Mouse (Mus musculus) MEL (cell line): ENCODE measurements around the gene Akain1. TPM values are rescaled to one million over a fixed set of nuclear protein-coding genes. Genes with fewer than 3 reads are reported as not detected.

ENCODE experiments used
- DNase-seq: peaks from one replicate; pipeline ENCODE4 v3.0.0; 2011; ENCODE audit warnings: low read depth, low spot score
- H3K27ac ChIP-seq: 2 replicates; pipeline ENCODE4 v1.5.1; 2012; ENCODE audit warnings: low read depth, mild to moderate bottlenecking, control low read depth, low read length, moderate library complexity; ENCODE audit not compliant: control insufficient read depth
- H3K27me3 ChIP-seq, 2 experiments: fragments of 150-350 bp in 1 of 2; sonication (generic) in 1 of 2; 2 replicates each; pipeline ENCODE4 v1.6.1; 2012; ENCODE audit warnings: low read length in 2 of 2, mild to moderate bottlenecking in 2 of 2, improper control_type of control experiment in 1 of 2, moderate library complexity in 1 of 2; ENCODE audit not compliant: insufficient read depth in 2 of 2, control insufficient read depth in 1 of 2
- H3K36me3 ChIP-seq, 2 experiments: 2 replicates each; pipeline ENCODE4 v1.6.1; 2012 to 2014; ENCODE audit warnings: low read length in 2 of 2, improper control_type of control experiment in 1 of 2, inconsistent platforms in 1 of 2, mild to moderate bottlenecking in 1 of 2; ENCODE audit not compliant: insufficient read depth in 2 of 2, control insufficient read depth in 1 of 2
- H3K4me1 ChIP-seq, 2 experiments: fragments of 150-350 bp in 1 of 2; sonication (generic) in 1 of 2; 2 replicates each; pipeline ENCODE4 v1.6.1; 2012; ENCODE audit warnings: low read length in 2 of 2, improper control_type of control experiment in 1 of 2, mild to moderate bottlenecking in 1 of 2; ENCODE audit not compliant: insufficient read depth in 2 of 2, control insufficient read depth in 1 of 2
- H3K4me3 ChIP-seq, 2 experiments: fragments of 150-350 bp in 1 of 2; sonication (generic) in 1 of 2; 2 replicates each; pipeline ENCODE4 v1.5.1; 2012; ENCODE audit warnings: low read depth in 2 of 2, low read length in 2 of 2, mild to moderate bottlenecking in 2 of 2, moderate library complexity in 2 of 2, control low read depth in 1 of 2, improper control_type of control experiment in 1 of 2; ENCODE audit not compliant: control insufficient read depth in 1 of 2, insufficient read depth in 1 of 2
- H3K79me2 ChIP-seq: 2 replicates; pipeline ENCODE4 v1.6.1; 2012; ENCODE audit warnings: mild to moderate bottlenecking, low read length, moderate library complexity; ENCODE audit not compliant: control insufficient read depth, poor library complexity, insufficient read depth
- H3K9ac ChIP-seq: 2 replicates; pipeline ENCODE4 v1.6.1; 2012; ENCODE audit warnings: low read depth, mild to moderate bottlenecking, control low read depth, low read length, moderate library complexity; ENCODE audit not compliant: control insufficient read depth, poor library complexity, severe bottlenecking
- H3K9me3 ChIP-seq: fragments of 150-350 bp; sonication (generic); replicated peaks from 2 replicates; pipeline ENCODE4 v1.6.1; 2012; ENCODE audit warnings: mild to moderate bottlenecking, low read length, improper control_type of control experiment, moderate library complexity; ENCODE audit not compliant: insufficient read depth
- CTCF ChIP-seq, 3 experiments: IDR thresholded peaks in 2 of 3; conservative IDR thresholded peaks in 1 of 3; 2 replicates each; pipeline ENCODE4 v1.5.1; 2011 to 2012; ENCODE audit warnings: low read length in 3 of 3, low read depth in 2 of 3, mild to moderate bottlenecking in 2 of 3, improper control_type of control experiment in 1 of 3, inconsistent platforms in 1 of 3, mixed read lengths in 1 of 3, moderate library complexity in 1 of 3; ENCODE audit not compliant: control insufficient read depth in 1 of 3, insufficient read depth in 1 of 3, poor library complexity in 1 of 3, severe bottlenecking in 1 of 3
- ETS1 ChIP-seq: IDR thresholded peaks from 2 replicates; pipeline ENCODE4 v1.6.1; 2012; ENCODE audit warnings: low read depth, mild to moderate bottlenecking, inconsistent platforms, low read length, improper control_type of control experiment, moderate library complexity
- GABPA ChIP-seq: IDR thresholded peaks from 2 replicates; pipeline ENCODE4 v1.6.1; 2012; ENCODE audit warnings: low read depth, mild to moderate bottlenecking, inconsistent platforms, low read length, improper control_type of control experiment, moderate library complexity
- GATA1 ChIP-seq: IDR thresholded peaks from 2 replicates; pipeline ENCODE4 v1.6.1; 2011; ENCODE audit warnings: low read depth, low read length, improper control_type of control experiment
- HCFC1 ChIP-seq: IDR thresholded peaks from 2 replicates; pipeline ENCODE4 v1.6.1; 2012; ENCODE audit warnings: low read depth, mild to moderate bottlenecking, inconsistent platforms, low read length, improper control_type of control experiment, moderate library complexity
- KAT2A ChIP-seq: conservative IDR thresholded peaks from 2 replicates; pipeline ENCODE4 v1.6.1; 2012; ENCODE audit warnings: low read depth, low read length, improper control_type of control experiment, inconsistent platforms
- MAX ChIP-seq: IDR thresholded peaks from 2 replicates; pipeline ENCODE4 v1.6.1; 2011; ENCODE audit warnings: low read length, improper control_type of control experiment
- MXI1 ChIP-seq: IDR thresholded peaks from 2 replicates; pipeline ENCODE4 v1.6.1; 2011; ENCODE audit warnings: mild to moderate bottlenecking, low read depth, low read length, improper control_type of control experiment
- MYB ChIP-seq: IDR thresholded peaks from 2 replicates; pipeline ENCODE4 v1.6.1; 2011; ENCODE audit warnings: mild to moderate bottlenecking, low read depth, low read length, improper control_type of control experiment
- NELFE ChIP-seq: IDR thresholded peaks from 2 replicates; pipeline ENCODE4 v1.6.1; 2011; ENCODE audit warnings: low read depth, low read length, improper control_type of control experiment
- POLR2A ChIP-seq, 2 experiments: IDR thresholded peaks; 2 replicates each; pipeline ENCODE4 v1.6.1; 2011 to 2012; ENCODE audit warnings: low read length in 2 of 2, mild to moderate bottlenecking in 2 of 2, control low read depth in 1 of 2, improper control_type of control experiment in 1 of 2, low read depth in 1 of 2, moderate library complexity in 1 of 2; ENCODE audit not compliant: control insufficient read depth in 1 of 2, insufficient read depth in 1 of 2, poor library complexity in 1 of 2
- POLR2AphosphoS2 ChIP-seq: IDR thresholded peaks from 2 replicates; pipeline ENCODE4 v1.6.1; 2011; ENCODE audit warnings: low read length, improper control_type of control experiment
- POLR2AphosphoS5 ChIP-seq: IDR thresholded peaks from 2 replicates; pipeline ENCODE4 v1.6.1; 2012; ENCODE audit warnings: low read depth, borderline replicate concordance, mild to moderate bottlenecking, inconsistent platforms, low read length, moderate library complexity, mixed read lengths
- RAD21 ChIP-seq: IDR thresholded peaks from 2 replicates; pipeline ENCODE4 v1.6.1; 2011; ENCODE audit warnings: mild to moderate bottlenecking, low read depth, low read length, improper control_type of control experiment
- RCOR1 ChIP-seq: IDR thresholded peaks from 2 replicates; pipeline ENCODE4 v1.6.1; 2012; ENCODE audit warnings: low read depth, mild to moderate bottlenecking, inconsistent platforms, low read length, improper control_type of control experiment
- USF1 ChIP-seq: IDR thresholded peaks from 2 replicates; pipeline ENCODE4 v1.6.1; 2014; ENCODE audit warnings: low read depth, mild to moderate bottlenecking, inconsistent platforms, low read length, improper control_type of control experiment, moderate library complexity
- ZC3H11A ChIP-seq: IDR thresholded peaks from 2 replicates; pipeline ENCODE4 v1.6.1; 2012; ENCODE audit warnings: low read depth, mild to moderate bottlenecking, inconsistent platforms, low read length, improper control_type of control experiment
- ZKSCAN1 ChIP-seq: IDR thresholded peaks from 2 replicates; pipeline ENCODE4 v1.6.1; 2012; ENCODE audit warnings: low read depth, mild to moderate bottlenecking, inconsistent platforms, low read length, improper control_type of control experiment, moderate library complexity
- ZMIZ1 ChIP-seq: IDR thresholded peaks from 2 replicates; pipeline ENCODE4 v1.6.1; 2012; ENCODE audit warnings: low read depth, mild to moderate bottlenecking, inconsistent platforms, low read length, improper control_type of control experiment, moderate library complexity
- ZNF384 ChIP-seq: IDR thresholded peaks from 2 replicates; pipeline ENCODE4 v1.6.1; 2012; ENCODE audit warnings: low read depth, mild to moderate bottlenecking, inconsistent platforms, low read length, improper control_type of control experiment
- polyA plus RNA-seq, 2 experiments: library from polyadenylated mRNA; stranded (reverse) in 1 of 2; unstranded in 1 of 2; fragments of >175 nt in 1 of 2; fragments of >200 nt in 1 of 2; gene quantifications; 2 replicates each; pipeline versions ENCODE4 v1.2.1 to v1.2.4; 2012; ENCODE audit warnings: low replicate concordance in 2 of 2, low read depth in 1 of 2; ENCODE audit not compliant: insufficient read length in 2 of 2, insufficient read depth in 1 of 2, missing spikeins in 1 of 2
- total RNA-seq: library from RNA; depleted of rRNA; stranded (reverse); fragments of 300-350 nt; gene quantifications from 2 replicates; pipeline ENCODE4 v1.2.3, GENCODE M21; 2012

Akain1 gene
- total and polyA plus RNA-seq, 3 experiments = not detected

- DNase-seq = no peak
- Histone ChIP-seq H3K36me3 (no peaks in the 10 kb centered on the region), H3K9me3 (no peaks in the 10 kb centered on the region), H3K27ac (no peak overlapping the region), H3K4me3 (no peak overlapping the region), H3K9ac (no peak overlapping the region), H3K79me2 (no peaks in the 10 kb centered on the region), H3K27me3 (no peaks in the 10 kb centered on the region), H3K4me1 (no peaks in the 10 kb centered on the region)
- TF ChIP-seq KAT2A (no peak), MYB (no peak), MXI1 (no peak), GABPA (no peak)
These were observed 49.7 kb downstream of the Akain1 start for GRCm38 (mm10) chr17:69488826-69489225.

GRCm38 (mm10) chr17:69492368-69492767 is 53.2 kb downstream of the Akain1 start:
- no peaks in the 10 kb centered on the region for H3K27me3 ChIP-seq
- H3K79me2 ChIP-seq = no peaks in the 10 kb centered on the region
- no peaks in the 10 kb centered on the region for H3K36me3 ChIP-seq
- TF ChIP-seq MAX (no peak), ETS1 (no peak), ZC3H11A (no peak), MXI1 (no peak), CTCF (IDR thresholded peaks at IDR 0.05 in 2 of 3, conservative IDR thresholded peaks at IDR 0.05 in 1 of 3; ENCODE audit: control insufficient read depth in 1 of 3, insufficient read depth in 1 of 3, low read depth in 2 of 3, low read length in 3 of 3, poor library complexity in 1 of 3, severe bottlenecking in 1 of 3) (no peak), ZMIZ1 (no peak), RAD21 (no peak), HCFC1 (no peak), ZNF384 (no peak), NELFE (no peak), POLR2AphosphoS2 (no peak), POLR2A (IDR thresholded peaks at IDR 0.05; ENCODE audit: control insufficient read depth in 1 of 2, insufficient read depth in 1 of 2, low read depth in 1 of 2, low read length in 2 of 2, poor library complexity in 1 of 2) (no peak), MYB (no peak), RCOR1 (no peak), USF1 (no peak), ZKSCAN1 (no peak), GATA1 (no peak), POLR2AphosphoS5 (no peak)
- no peak overlapping the region for H3K27ac ChIP-seq
- H3K4me3 ChIP-seq = no peak overlapping the region
- no peaks in the 10 kb centered on the region for H3K4me1 ChIP-seq
- no peaks in the 10 kb centered on the region for H3K9me3 ChIP-seq
- H3K9ac ChIP-seq = no peak overlapping the region
- DNase-seq = no peak
